Mouse (Mus musculus) spleen, embryonic (tissue): ENCODE measurements around the gene Olfr1277.

Source experiments
- CTCF ChIA-PET: fragments of 350-600 bp; sonication (Branson Sonifier 250); formaldehyde crosslinking; loops from one replicate; lab custom pipeline; 2022; lab: Charles Lee

The Olfr1277 gene

DNA sequence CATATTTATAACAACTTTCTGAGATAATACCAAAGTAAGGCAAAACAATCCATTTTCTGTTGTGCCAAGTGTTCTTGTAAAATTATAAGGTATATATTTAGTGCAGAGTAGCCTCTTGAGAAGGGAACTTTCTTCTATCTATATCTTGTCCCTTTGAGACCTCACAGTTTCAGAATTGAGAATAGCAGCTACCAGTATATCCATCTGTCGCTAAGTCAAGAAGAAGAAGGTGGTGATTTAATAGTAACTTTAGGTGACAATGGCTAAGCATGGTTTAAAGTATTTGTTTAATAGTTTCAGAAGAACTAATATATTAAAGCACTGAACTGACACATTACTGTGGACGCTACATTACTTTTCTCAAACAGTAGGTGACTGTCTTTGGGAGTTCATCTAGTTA is at the start of gene Olfr1277:
TSS of gene Olfr1277 (minus strand) at position 101 of the 400 bp plus-strand sequence.
- CTCF ChIA-PET, result no interaction called here

- CTCF ChIA-PET, result no interaction called here
Measured at GRCm38 (mm10) chr2:111313717-111314116, 39.8 kb upstream of the Olfr1277 start, which contains the start of gene Olfr1280. Olfr1280 (plus strand) TSS chr2:111314017.

DNA sequence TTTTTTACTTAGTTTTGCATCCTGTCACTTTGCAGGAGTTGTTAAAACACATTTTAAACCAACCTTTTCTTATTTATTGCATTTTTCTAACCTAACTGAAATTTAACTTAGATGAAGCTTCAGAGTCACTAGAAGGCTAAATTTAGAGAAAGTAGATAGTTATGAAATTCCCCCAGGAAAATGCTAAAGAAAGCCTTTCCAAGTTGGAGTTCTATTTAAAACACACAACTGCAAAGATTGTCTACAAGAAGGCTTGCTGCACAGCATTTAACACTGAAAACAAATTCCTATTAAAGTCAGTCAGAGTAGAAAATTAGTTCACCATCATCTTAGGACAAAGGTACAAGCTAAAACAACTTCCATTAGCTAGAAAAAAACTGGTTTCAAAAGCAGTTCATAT is 26.5 kb upstream of the Olfr1277 start, which contains the start of gene Olfr1279:
TSS of gene Olfr1279 (plus strand) at position 262 of the 400 bp plus-strand sequence.
- CTCF ChIA-PET, result interaction anchor here (0.5 to 0.6 kb wide), 2 partner anchors 24 to 127 kb away, joined by 3 read pairs; no protein-coding TSS in a partner anchor

- CTCF ChIA-PET, result no interaction called here
Measured at GRCm38 (mm10) chr2:111298541-111298940, 24.6 kb upstream of the Olfr1277 start.

GRCm38 (mm10) chr2:111289836-111290235 is 15.9 kb upstream of the Olfr1277 start, which contains the start of gene Olfr1278:
Olfr1278 (plus strand) TSS chr2:111290136.
- CTCF ChIA-PET, result no interaction called here

DNA sequence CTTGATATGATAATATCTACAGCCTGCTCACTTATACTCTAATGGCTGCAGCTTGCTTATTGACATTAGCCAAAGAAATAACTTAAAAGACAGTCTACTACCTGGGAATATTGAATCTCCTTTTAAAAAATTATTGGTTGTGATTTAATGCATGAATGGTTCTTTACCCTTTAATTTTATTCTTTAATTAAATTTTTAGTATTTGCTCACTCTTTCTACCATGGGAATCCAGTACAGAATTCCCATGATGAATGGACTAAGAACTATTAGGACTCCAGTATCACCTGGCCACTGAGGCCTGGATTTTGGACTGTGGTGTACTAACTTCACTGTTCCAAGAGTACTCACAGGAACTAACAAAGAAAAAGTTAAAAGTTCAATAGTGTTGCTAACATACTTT is 19.7 kb downstream of the Olfr1277 start, which contains the start of gene Olfr1276:
TSS of gene Olfr1276 (plus strand) at position 301 of the 400 bp plus-strand sequence.
- CTCF ChIA-PET, result no interaction called here

DNA sequence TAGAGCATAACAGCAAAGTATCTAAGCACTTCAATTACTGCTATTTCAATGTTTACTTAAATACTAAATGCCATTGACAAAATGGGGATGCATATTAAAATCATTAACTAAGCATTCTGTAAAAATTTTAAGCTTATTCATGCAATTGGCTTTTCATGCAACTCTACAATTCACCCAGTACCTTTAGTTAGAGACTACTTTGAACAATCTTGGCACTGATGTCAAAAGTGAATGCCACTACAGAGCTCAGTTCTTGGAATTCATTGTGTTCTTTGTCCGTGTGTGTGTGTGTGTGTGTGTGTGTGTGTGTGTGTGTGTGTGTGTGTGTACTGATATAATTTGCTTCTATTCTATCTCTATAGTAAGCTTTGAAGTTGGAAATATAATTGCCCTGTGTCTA is 38.7 kb downstream of the Olfr1277 start, which contains the start of gene Olfr1275:
TSS of gene Olfr1275 (minus strand) at position 101 of the 400 bp plus-strand sequence.
- CTCF ChIA-PET, result no interaction called here

GRCm38 (mm10) chr2:111229502-111229901 is 44.4 kb downstream of the Olfr1277 start, which contains the start of gene 4930430A15Rik:
4930430A15Rik (minus strand) TSS chr2:111229602.
- CTCF ChIA-PET, result no interaction called here
